Mouse (Mus musculus) erythroblast, embryonic 14.5 days (primary cell): ENCODE data around the gene Nfib.

Source experiments
- GATA1 ChIP-seq: IDR thresholded peaks from 2 replicates; pipeline ENCODE4 v1.6.1; 2012; ENCODE audit warnings: low read length, inconsistent platforms, mixed read lengths
- TAL1 ChIP-seq: IDR thresholded peaks from 3 replicates; pipeline ENCODE4 v1.6.1; 2012; ENCODE audit warnings: low read length, inconsistent platforms, mixed read lengths

GRCm38 (mm10) chr4:82466144-82466543 is 239.4 kb downstream of the Nfib start:
- TF ChIP-seq GATA1 = no peak
- no peak for TF ChIP-seq TAL1
